Comparison of ENCODE assay signal across 18 mouse cellular contexts in genomic region chr2:143963318-143963717, GRCm38 (mm10). TPM values are rescaled to one million over a fixed set of nuclear protein-coding genes. Genes with fewer than 3 reads are reported as not detected.
DNase-seq lines count a peak whose midpoint lies in the region; ATAC-seq and TF ChIP-seq lines count a peak whose summit lies in the region.
"Had no signal": no experiment of that assay in that cellular context is flagged by ENCODE, and none has a peak within 500 bp of the region (broad histone marks: within the 10 kb centered on the region; RNA-seq: fewer than 3 reads in every experiment).

No protein-coding gene starts in this region.

- H3K27ac ChIP-seq in forebrain, embryonic 12.5 days: no peak overlapping the region
- H3K27ac ChIP-seq in forebrain, embryonic 15.5 days (replicated peaks): no peak overlapping the region
- no peak overlapping the region for H3K27ac ChIP-seq in layer of hippocampus, adult 2 months
- H3K27ac ChIP-seq: heart, embryonic 13.5 days; kidney, embryonic 15.5 days; left cerebral cortex, adult 2 months; liver, embryonic 15.5 days; midbrain, embryonic 12.5 days had no signal

- DNase-seq in layer of hippocampus, adult 2 months (ENCODE audit: low spot score in 2 of 2): no peak
- no peak for DNase-seq in layer of hippocampus, postnatal 36 days
- peak; percentile 6 for DNase-seq in retina, postnatal 1 day
- DNase-seq in retina, embryonic 14.5 days (ENCODE audit: low spot score): no peak
- no peak for DNase-seq in thymus, postnatal 10 days (ENCODE audit: low spot score in 2 of 2)
- no peak for DNase-seq in left cerebral cortex, adult 18-20 months (ENCODE audit: low spot score in 2 of 2)
- DNase-seq: adrenal gland, postnatal 14 days; cerebellum, adult 9-10 months; spleen, adult 18-20 months; thymus, postnatal 14 days had no signal

- peak; percentile 46 for TF ChIP-seq CTCF in layer of hippocampus, adult 2 months (conservative IDR thresholded peaks at IDR 0.05)

- H3K4me2 ChIP-seq in forebrain, embryonic 12.5 days: no peak overlapping the region
- no peak overlapping the region for H3K4me2 ChIP-seq in forebrain, embryonic 15.5 days (replicated peaks)
- H3K4me2 ChIP-seq: heart, embryonic 13.5 days; kidney, embryonic 15.5 days; liver, embryonic 15.5 days; midbrain, embryonic 12.5 days had no signal

- no peak overlapping the region for H3K9ac ChIP-seq in forebrain, embryonic 12.5 days
- H3K9ac ChIP-seq in forebrain, embryonic 15.5 days (replicated peaks): no peak overlapping the region
- H3K9ac ChIP-seq: heart, embryonic 13.5 days; kidney, embryonic 15.5 days; liver, embryonic 15.5 days; midbrain, embryonic 12.5 days had no signal

- H3K4me3 ChIP-seq in forebrain, embryonic 12.5 days (replicated peaks): no peak overlapping the region
- H3K4me3 ChIP-seq in forebrain, embryonic 15.5 days: no peak overlapping the region
- no peak overlapping the region for H3K4me3 ChIP-seq in layer of hippocampus, adult 2 months
- H3K4me3 ChIP-seq: heart, embryonic 13.5 days; kidney, embryonic 15.5 days; left cerebral cortex, adult 2 months; liver, embryonic 15.5 days; midbrain, embryonic 12.5 days had no signal

- H3K36me3 ChIP-seq in forebrain, embryonic 12.5 days (replicated peaks): peaks cover 70% of the 10 kb centered on the region
- H3K36me3 ChIP-seq in forebrain, embryonic 15.5 days: peaks cover 18% of the 10 kb centered on the region; the same call in 1 of the 2 replicates

- H3K9me3 ChIP-seq in forebrain, embryonic 12.5 days: no peaks in the 10 kb centered on the region
- no peaks in the 10 kb centered on the region; the same call in 1 of the 2 replicates for H3K9me3 ChIP-seq in forebrain, embryonic 15.5 days
- H3K9me3 ChIP-seq: kidney, embryonic 15.5 days; liver, embryonic 15.5 days had no signal

- 0 out of 2 replicates have a peak, but pooled peaks have one; percentile 20 for ATAC-seq in forebrain, embryonic 12.5 days (ENCODE audit: low FRiP score)
- ATAC-seq in forebrain, embryonic 15.5 days (replicated peaks): no peak
- ATAC-seq: CD4-positive, CD25-positive, alpha-beta regulatory T cell, adult 4 months had no signal

- H3K4me1 ChIP-seq in forebrain, embryonic 12.5 days: no peaks in the 10 kb centered on the region
- no peaks in the 10 kb centered on the region for H3K4me1 ChIP-seq in forebrain, embryonic 15.5 days
- H3K4me1 ChIP-seq: kidney, embryonic 15.5 days; liver, embryonic 15.5 days; midbrain, embryonic 12.5 days had no signal

- WGBS in forebrain, embryonic 12.5 days: 100% methylated on average over 1 of the region's 1 CpGs
- WGBS in forebrain, embryonic 15.5 days: 100% methylated on average over 1 of the region's 1 CpGs

- no peaks in the 10 kb centered on the region for H3K27me3 ChIP-seq in forebrain, embryonic 12.5 days
- no peaks in the 10 kb centered on the region for H3K27me3 ChIP-seq in forebrain, embryonic 15.5 days
- H3K27me3 ChIP-seq: heart, embryonic 13.5 days; kidney, embryonic 15.5 days; liver, embryonic 15.5 days; midbrain, embryonic 12.5 days had no signal

RNA-seq across cellular contexts. Expression of gene Rrbp1, which starts 47.7 kb away (rescaled TPM):
- 30.6 and 39.1 TPM in 2 replicates for polyA plus RNA-seq in forebrain, embryonic 12.5 days (2016; fragmentation: Nextera tagmentation; extraction: Ambion mirVana)
- 18.1 and 18.5 TPM in 2 replicates for polyA plus RNA-seq in forebrain, embryonic 15.5 days (2015; fragmentation: Nextera tagmentation; extraction: Ambion mirVana)
- 10 to 100 TPM; 52.6 to 56.3 TPM for total RNA-seq in layer of hippocampus, adult 2 months (2021)
- total RNA-seq in layer of hippocampus, postnatal 36 days (2021): 10 to 100 TPM; 59.0 to 60.4 TPM
- total RNA-seq in left cerebral cortex, adult 18-20 months (2021): 10 to 100 TPM; 57.2 to 58.9 TPM

RNA-seq across cellular contexts. Expression of gene Dstn, which starts 48.2 kb away (rescaled TPM):
- polyA plus RNA-seq in forebrain, embryonic 12.5 days (2016; fragmentation: Nextera tagmentation; extraction: Ambion mirVana): 366 and 389 TPM in 2 replicates
- polyA plus RNA-seq in forebrain, embryonic 15.5 days (2015; fragmentation: Nextera tagmentation; extraction: Ambion mirVana): 417 and 426 TPM in 2 replicates
- 100 to 1,000 TPM; 188 to 189 TPM for total RNA-seq in layer of hippocampus, adult 2 months (2021)
- 100 to 1,000 TPM; 199 to 209 TPM for total RNA-seq in layer of hippocampus, postnatal 36 days (2021)
- total RNA-seq in left cerebral cortex, adult 18-20 months (2021): 100 to 1,000 TPM; 166 to 173 TPM
